Mouse (Mus musculus): ENCODE results near the gene Rhno1. TPM values are rescaled to one million over a fixed set of nuclear protein-coding genes. Genes with fewer than 3 reads are reported as not detected.

The Rhno1 gene
- total RNA-seq (2012; rRNA removed) (28.7 and 34.9 TPM in 2 replicates), total RNA-seq (2014; rRNA removed) (18.5 and 19.3 TPM in 2 replicates), polyA plus RNA-seq (2012; ENCODE audit: insufficient read length, low read depth) (53.4 and 60.0 TPM in 2 replicates)

DNA sequence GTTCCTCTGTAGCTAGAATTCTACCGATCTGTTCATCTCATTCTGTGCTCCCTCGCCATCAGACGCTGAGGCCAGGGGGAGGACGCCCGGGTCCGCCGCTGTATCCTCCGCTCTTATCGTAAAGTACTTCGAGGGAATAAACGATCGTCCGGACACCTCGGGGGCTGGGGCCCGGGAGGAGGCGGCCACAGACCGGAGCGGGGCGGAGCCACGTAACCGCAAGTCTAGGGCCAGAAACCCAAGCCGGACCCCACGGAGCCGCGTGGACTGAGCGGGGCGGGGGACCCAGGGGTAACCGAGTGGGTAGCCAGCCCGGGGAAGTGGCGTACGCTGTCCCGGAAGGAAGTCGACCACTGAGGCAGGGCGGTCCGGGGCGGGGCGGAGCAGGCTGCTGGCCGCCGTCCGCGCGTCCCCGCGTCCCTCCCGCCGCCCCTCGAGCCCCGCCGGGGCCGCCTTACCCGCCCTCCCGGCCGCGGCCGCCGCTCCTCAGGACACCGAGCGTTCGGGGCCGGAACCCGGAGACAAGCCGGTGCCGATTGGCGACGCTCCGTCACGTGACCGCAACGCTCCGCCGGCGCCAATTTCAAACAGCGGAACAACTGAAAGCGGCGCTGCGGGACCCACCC is at the start of gene Rhno1, which contains the start of gene Foxm1:
TSS of gene Rhno1 (minus strand) at position 531 of the 626 bp plus-strand sequence.
TSS of gene Foxm1 (plus strand) at position 587 of the 626 bp plus-strand sequence.
- H3K9me3 ChIP-seq (replicated peaks; ENCODE audit: low read length): no peaks in the 10 kb centered on the region
- DNase-seq (ENCODE audit: extremely low read depth): peak; percentile 71
- H3K9ac ChIP-seq (ENCODE audit: insufficient read depth, low read depth): peak within 1 kb of the TSS; percentile 95
- H3K27ac ChIP-seq (ENCODE audit: insufficient read depth, low read depth): peak within 1 kb of the TSS; percentile 70
- H3K4me1 ChIP-seq (ENCODE audit: control insufficient read depth in 1 of 2, insufficient read depth in 2 of 2): peaks cover 13 to 58% of the 10 kb centered on the region in 2 experiments
- H3K27me3 ChIP-seq (replicated peaks): no peaks in the 10 kb centered on the region
- in situ Hi-C loops (cut with MboI; ENCODE audit: low pct_ligation_motif_present, low pct_unique_long_range_greater_than_20kb, low sequenced_read_pairs): loop anchor here (5.0 kb wide), 1 partner anchor 50 kb away; no protein-coding TSS in a partner anchor
- H3K4me2 ChIP-seq (ENCODE audit: insufficient read depth, low read depth, poor library complexity, severe bottlenecking): peak within 1 kb of the TSS; percentile 89
- H3K79me2 ChIP-seq (replicated peaks; ENCODE audit: control insufficient read depth, extremely low read depth, insufficient read depth, poor library complexity, severe bottlenecking): peaks cover 51% of the 10 kb centered on the region
- H3K4me3 ChIP-seq (replicated peaks in 1 of 3; ENCODE audit: low read depth in 2 of 3, low read length in 2 of 3, poor library complexity in 1 of 3): peak within 1 kb of the TSS; percentile 77 to 88 (median 85)
- TF ChIP-seq NELFE (IDR thresholded peaks at IDR 0.05; ENCODE audit: low read depth, low read length) (peak; percentile 66), ELF1 (IDR thresholded peaks at IDR 0.05; ENCODE audit: low read depth, low read length) (peak; percentile 67; the same call in 1 of the 2 replicates), CHD2 (IDR thresholded peaks at IDR 0.05; ENCODE audit: low read length) (no peak), MAX (IDR thresholded peaks at IDR 0.05; ENCODE audit: low read length) (peak; percentile 57), KAT2A (IDR thresholded peaks at IDR 0.05; ENCODE audit: insufficient replicate concordance, low read length) (no peak), TBP (conservative IDR thresholded peaks at IDR 0.05; ENCODE audit: low read depth, low read length) (no peak), POLR2A (IDR thresholded peaks at IDR 0.05; ENCODE audit: low read depth, low read length) (peak; percentile 74), MEF2A (IDR thresholded peaks at IDR 0.05; ENCODE audit: borderline replicate concordance, low read depth, low read length) (0 out of 2 replicates have a peak, but pooled peaks have one; percentile 7), NRF1 (IDR thresholded peaks at IDR 0.05; ENCODE audit: low read depth, low read length) (0 out of 2 replicates have a peak, but pooled peaks have one; percentile 26), RAD21 (IDR thresholded peaks at IDR 0.05; ENCODE audit: low read depth, low read length) (no peak), BHLHE40 (IDR thresholded peaks at IDR 0.05; ENCODE audit: low read depth, low read length) (peak; percentile 85), ZNF384 (IDR thresholded peaks at IDR 0.05; ENCODE audit: low read depth, low read length) (no peak), MXI1 (IDR thresholded peaks at IDR 0.05; ENCODE audit: low read depth, low read length) (peak; percentile 72), SMC3 (IDR thresholded peaks at IDR 0.05; ENCODE audit: low read depth, low read length) (no peak), JUND (conservative IDR thresholded peaks at IDR 0.05; ENCODE audit: low read depth, low read length) (no peak), E2F4 (IDR thresholded peaks at IDR 0.05; ENCODE audit: insufficient replicate concordance, low read depth, low read length) (peak; percentile 89; the same call in 1 of the 2 replicates), USF2 (conservative IDR thresholded peaks at IDR 0.05; ENCODE audit: low read depth, low read length) (peak; percentile 86), HCFC1 (IDR thresholded peaks at IDR 0.05; ENCODE audit: low read depth, low read length) (0 out of 2 replicates have a peak, but pooled peaks have one; percentile 45), RCOR1 (conservative IDR thresholded peaks at IDR 0.05; ENCODE audit: low read depth, low read length) (no peak), USF1 (IDR thresholded peaks at IDR 0.05; ENCODE audit: low read depth, low read length) (peak; percentile 93), TCF12 (IDR thresholded peaks at IDR 0.05; ENCODE audit: low read depth, low read length) (peak; percentile 50), CHD1 (IDR thresholded peaks at IDR 0.05; ENCODE audit: low read depth, low read length) (no peak), ZKSCAN1 (IDR thresholded peaks at IDR 0.05; ENCODE audit: borderline replicate concordance, low read depth, low read length) (no peak), MAFK (IDR thresholded peaks at IDR 0.05; ENCODE audit: insufficient replicate concordance, low read length) (no peak), ZC3H11A (IDR thresholded peaks at IDR 0.05; ENCODE audit: low read depth, low read length) (no peak), SIN3A (IDR thresholded peaks at IDR 0.05; ENCODE audit: low read length) (peak; percentile 84), ZMIZ1 (IDR thresholded peaks at IDR 0.05; ENCODE audit: low read depth, low read length) (no peak), POLR2AphosphoS2 (IDR thresholded peaks at IDR 0.05; ENCODE audit: low read depth, low read length) (0 out of 2 replicates have a peak, but pooled peaks have one; percentile 52), UBTF (IDR thresholded peaks at IDR 0.05; ENCODE audit: low read depth, low read length) (peak; percentile 82; the same call in 1 of the 2 replicates), EP300 (IDR thresholded peaks at IDR 0.05; ENCODE audit: low read length) (no peak), MAZ (IDR thresholded peaks at IDR 0.05; ENCODE audit: low read depth, low read length) (0 out of 2 replicates have a peak, but pooled peaks have one; percentile 67), MYC (IDR thresholded peaks at IDR 0.05; ENCODE audit: low read depth, low read length) (no peak)
- dilution Hi-C loops (cut with MboI; ENCODE audit: extremely low pct_ligation_motif_present, extremely low pct_unique_long_range_greater_than_20kb, low sequenced_read_pairs): no loop called here
- peaks cover 26 to 57% of the 10 kb centered on the region in 2 experiments for H3K36me3 ChIP-seq (replicated peaks in 1 of 2; ENCODE audit: control insufficient read depth in 1 of 2, insufficient read depth in 1 of 2, low read length in 1 of 2)

Data from CH12.LX (cell line).